Mouse (Mus musculus) heart, postnatal 36 days (tissue): ENCODE measurements around the gene Rerg. TPM values are rescaled to one million over a fixed set of nuclear protein-coding genes. Genes with fewer than 3 reads are reported as not detected.
A peak's percentile ranks its signal among the peaks of the same experiment; 100 is the strongest.

Source experiments
- DNase-seq, 2 experiments: peaks; one replicate each; pipeline ENCODE4 v3.0.0; 2021 to 2022
- intact Hi-C: fragments of 180-260 bp; cut with DNase I; formaldehyde crosslinking; loops from one replicate; pipeline ENCODE4 v1.15.1; 2025
- total RNA-seq, 2 experiments: library from RNA; stranded (reverse); gene quantifications; 2 replicates each; pipeline ENCODE4 v1.2.3; 2021

Rerg gene
- 1 to 10 TPM; 3.6 to 4.1 TPM for total RNA-seq

DNA sequence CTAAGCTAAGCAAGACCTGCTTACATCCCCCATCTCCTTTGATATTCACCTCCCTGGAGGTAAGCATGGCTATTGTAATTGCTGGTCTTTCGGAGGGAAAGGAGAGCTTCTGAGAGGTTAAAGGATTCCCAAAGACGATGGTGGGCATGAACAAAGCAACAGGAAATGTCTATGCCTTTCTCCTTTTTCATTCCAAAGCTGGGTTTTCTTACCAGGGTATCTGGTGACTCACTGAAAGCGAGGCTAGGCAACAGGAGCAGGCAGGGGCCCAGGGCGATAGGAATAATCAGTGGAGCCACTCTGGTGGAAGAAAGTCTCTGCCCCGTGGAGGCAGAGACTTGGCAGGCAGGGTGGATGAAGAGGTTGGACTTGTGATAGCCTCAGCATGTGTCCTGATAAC lies at the start of gene Rerg:
Gene Rerg, minus strand, starts transcription at position 272 of the 400 bp plus-strand sequence.
- intact Hi-C loops = no loop called here
- no peak for DNase-seq

DNA sequence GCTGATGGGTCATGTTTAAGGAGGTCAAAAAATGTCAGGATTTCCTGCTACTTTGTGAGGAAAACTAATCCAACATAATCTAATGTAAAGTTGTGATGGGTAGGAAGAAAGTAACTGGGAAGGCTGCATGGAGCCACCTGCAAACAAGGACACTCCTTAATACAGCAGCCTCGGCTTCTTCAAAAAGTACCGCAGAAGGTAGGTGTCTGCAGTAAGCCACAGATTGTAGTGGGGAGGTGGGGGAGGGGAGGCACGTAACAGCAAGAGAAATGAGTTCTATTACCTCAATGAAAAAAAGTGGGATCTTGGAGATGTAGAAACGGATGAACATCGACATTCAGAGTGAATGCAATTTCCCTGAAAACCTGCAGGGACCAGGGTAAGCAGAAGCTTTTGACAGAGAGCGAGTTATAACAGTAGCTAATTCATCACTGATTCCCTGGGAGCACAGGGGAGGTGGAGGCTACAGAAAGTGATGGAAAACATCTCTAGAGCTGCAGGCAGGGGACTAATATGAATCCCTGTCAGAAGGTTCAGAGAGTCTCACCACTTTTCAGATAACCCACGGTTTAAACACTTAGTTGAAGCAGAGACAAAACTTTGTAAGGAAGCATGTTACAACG lies 47.7 kb upstream of the Rerg start:
- DNase-seq = no peak
- intact Hi-C loops = no loop called here

DNA sequence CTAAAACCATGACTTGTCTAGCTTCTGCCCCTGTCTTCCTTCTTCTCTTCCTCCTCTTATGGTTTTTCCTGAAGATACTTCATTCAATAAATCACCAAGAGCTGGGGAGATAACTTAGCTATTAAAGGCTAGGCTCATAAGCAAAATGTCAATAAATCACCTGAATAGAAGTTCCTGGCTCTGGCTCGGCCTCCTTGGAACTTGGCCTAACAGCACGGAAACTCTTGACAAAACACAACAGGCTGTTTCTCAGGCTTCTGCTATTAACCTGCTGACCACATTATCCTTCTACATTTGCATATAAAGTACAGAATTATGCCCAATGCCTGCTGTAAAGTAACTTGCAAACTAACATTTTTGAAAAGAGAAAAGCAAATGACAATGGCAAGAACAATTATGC lies 41.1 kb upstream of the Rerg start:
- intact Hi-C loops = no loop called here
- DNase-seq = no peak

DNA sequence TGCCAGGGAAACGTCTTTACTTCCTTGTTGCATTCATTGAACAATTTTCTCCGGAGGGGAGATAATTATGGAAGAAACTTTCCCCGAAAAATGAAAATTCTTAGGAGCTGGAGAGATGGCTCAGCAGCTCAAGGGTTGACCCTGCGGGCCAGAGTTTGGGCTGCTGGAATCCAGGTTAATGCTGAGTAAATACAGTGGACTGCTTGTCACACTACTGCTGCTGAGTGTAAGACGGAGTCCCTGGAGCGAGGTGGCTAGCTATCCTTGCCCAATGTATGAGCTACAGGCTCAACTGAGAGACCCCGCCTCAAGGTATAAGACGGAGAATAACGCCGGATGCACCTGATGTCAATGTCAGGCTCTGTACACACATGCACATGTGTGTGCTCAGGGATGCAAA lies 40.7 kb upstream of the Rerg start:
- intact Hi-C loops = no loop called here
- DNase-seq = no peak

GRCm38 (mm10) chr6:137209992-137210391 lies 39.7 kb upstream of the Rerg start:
- peak; percentile 45 to 61 for DNase-seq
- intact Hi-C loops = no loop called here

DNA sequence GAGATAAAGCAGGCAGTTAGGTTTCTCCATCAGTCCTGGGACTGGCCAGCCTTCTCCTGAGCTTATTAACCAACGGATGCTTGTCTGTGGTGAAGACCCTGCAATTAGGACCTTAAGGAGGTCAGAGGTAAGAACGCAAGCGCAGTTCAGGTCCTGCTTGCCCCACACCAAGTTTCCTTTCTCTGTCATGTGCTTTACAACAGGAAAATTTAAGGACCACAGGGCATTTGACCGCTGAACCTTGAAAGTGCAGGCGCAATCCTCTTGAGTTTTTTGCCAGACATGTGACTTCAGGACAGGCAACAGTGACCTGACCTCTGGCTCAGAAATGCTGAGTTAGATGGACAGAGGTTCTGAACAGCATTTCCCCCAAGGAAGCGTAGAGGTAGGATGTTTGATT lies 36.8 kb upstream of the Rerg start:
- intact Hi-C loops = loop anchor here (2.0 kb wide), 1 partner anchor 518 kb away; no protein-coding TSS in a partner anchor
- DNase-seq = no peak

GRCm38 (mm10) chr6:137205662-137206400 lies 35.5 kb upstream of the Rerg start:
- no peak for DNase-seq
- intact Hi-C loops = loop anchor here (1.0 to 2.0 kb wide), 2 partner anchors 191 to 519 kb away; no protein-coding TSS in a partner anchor

- no peak for DNase-seq
- intact Hi-C loops = no loop called here
These were observed 32.4 kb upstream of the Rerg start for GRCm38 (mm10) chr6:137202661-137203060.

- no peak for DNase-seq
- intact Hi-C loops = no loop called here
These were observed 31.3 kb upstream of the Rerg start for GRCm38 (mm10) chr6:137201578-137201977.

GRCm38 (mm10) chr6:137201166-137201565 lies 30.9 kb upstream of the Rerg start:
- intact Hi-C loops = no loop called here
- DNase-seq = no peak

- DNase-seq = peak in 1 of 2 experiments; percentile 7
- intact Hi-C loops = loop anchor here (10.0 kb wide), 1 partner anchor 327 kb away; no protein-coding TSS in a partner anchor
These were observed 21.8 kb upstream of the Rerg start for GRCm38 (mm10) chr6:137192063-137192462.

GRCm38 (mm10) chr6:137191026-137191425 lies 20.7 kb upstream of the Rerg start:
- no peak for DNase-seq
- intact Hi-C loops = loop anchor here (10.0 kb wide), 1 partner anchor 326 kb away; no protein-coding TSS in a partner anchor

DNA sequence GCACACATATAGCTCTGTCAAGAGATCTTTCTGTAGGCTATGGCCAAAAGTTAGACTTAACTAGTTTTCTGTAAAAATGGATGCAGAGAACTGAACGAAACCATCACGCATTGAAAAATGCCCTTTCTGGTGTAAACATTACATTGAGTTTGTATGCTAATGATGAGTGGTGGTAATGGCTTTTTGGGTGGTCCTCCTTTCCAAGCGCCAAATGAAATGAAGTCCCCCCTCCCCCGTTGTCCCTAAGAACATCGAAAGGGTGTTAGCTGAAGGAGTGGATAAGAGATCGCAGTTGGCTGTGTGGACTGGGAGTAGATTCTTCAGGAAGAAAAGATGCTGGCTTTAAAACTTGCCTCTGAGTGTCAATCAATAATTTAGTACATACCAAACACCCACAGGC lies 20.3 kb upstream of the Rerg start:
- intact Hi-C loops = loop anchor here (10.0 kb wide), 1 partner anchor 326 kb away; no protein-coding TSS in a partner anchor
- no peak for DNase-seq

DNA sequence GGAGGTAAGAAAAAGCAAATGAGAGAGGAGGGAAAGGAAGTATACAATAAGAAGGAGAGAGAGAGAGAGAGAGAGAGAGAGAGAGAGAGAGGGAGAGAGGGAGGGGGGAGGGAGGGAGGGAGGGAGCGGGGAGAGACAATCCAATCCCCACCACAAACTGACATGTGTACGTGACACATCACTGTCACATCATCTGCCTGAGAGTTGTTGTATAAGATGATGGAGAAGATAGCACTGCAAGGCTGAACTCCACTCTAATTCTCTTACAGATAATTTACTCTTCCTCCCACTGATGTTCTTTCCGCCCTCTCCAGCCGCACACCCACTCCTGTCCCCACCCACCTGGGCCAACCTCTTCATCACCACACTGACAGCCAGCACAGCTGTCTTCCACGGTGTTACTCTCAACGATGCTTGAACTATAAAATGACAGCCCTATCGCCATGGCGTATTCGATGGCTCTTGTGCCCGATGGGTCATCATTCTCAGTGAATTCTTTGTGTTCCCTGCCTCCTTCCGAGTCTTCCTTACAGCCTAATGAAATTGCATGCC lies 18.2 kb upstream of the Rerg start:
- intact Hi-C loops = no loop called here
- DNase-seq = no peak

- DNase-seq = no peak
- intact Hi-C loops = no loop called here
These were observed 17.1 kb upstream of the Rerg start for GRCm38 (mm10) chr6:137187426-137187825.

- intact Hi-C loops = no loop called here
- no peak for DNase-seq
These were observed 10.3 kb upstream of the Rerg start for GRCm38 (mm10) chr6:137180636-137181035.

GRCm38 (mm10) chr6:137180115-137180514 lies 9.8 kb upstream of the Rerg start:
- intact Hi-C loops = no loop called here
- no peak for DNase-seq

GRCm38 (mm10) chr6:137179026-137179425 lies 8.7 kb upstream of the Rerg start:
- DNase-seq = no peak
- intact Hi-C loops = no loop called here

GRCm38 (mm10) chr6:137170646-137171045 lies 349 bp upstream of the Rerg start:
- DNase-seq = no peak
- intact Hi-C loops = no loop called here

GRCm38 (mm10) chr6:137169171-137169968 lies 927 bp downstream of the Rerg start:
- intact Hi-C loops = loop anchor here (1.0 to 5.0 kb wide), 3 partner anchors 71 to 172 kb away; no protein-coding TSS in a partner anchor

GRCm38 (mm10) chr6:137166843-137167242 lies 3.5 kb downstream of the Rerg start:
- DNase-seq = no peak
- intact Hi-C loops = loop anchor here (5.0 kb wide), 1 partner anchor 170 kb away; no protein-coding TSS in a partner anchor

More at GRCm38 (mm10) chr6:137169171-137169968, 927 bp downstream of the Rerg start:
- peak; percentile 92 to 95 for DNase-seq
